Mouse (Mus musculus) MEL (cell line): ENCODE results near the gene Grtp1. TPM values are rescaled to one million over a fixed set of nuclear protein-coding genes. Genes with fewer than 3 reads are reported as not detected.
A peak's percentile ranks its signal among the peaks of the same experiment; 100 is the strongest.

Experiments used
- DNase-seq: peaks from one replicate; pipeline ENCODE4 v3.0.0; 2011; ENCODE audit warnings: low read depth, low spot score
- H3K27ac ChIP-seq: 2 replicates; pipeline ENCODE4 v1.5.1; 2012; ENCODE audit warnings: low read depth, mild to moderate bottlenecking, control low read depth, low read length, moderate library complexity; ENCODE audit not compliant: control insufficient read depth
- H3K27me3 ChIP-seq, 2 experiments: fragments of 150-350 bp in 1 of 2; sonication (generic) in 1 of 2; 2 replicates each; pipeline ENCODE4 v1.6.1; 2012; ENCODE audit warnings: low read length in 2 of 2, mild to moderate bottlenecking in 2 of 2, improper control_type of control experiment in 1 of 2, moderate library complexity in 1 of 2; ENCODE audit not compliant: insufficient read depth in 2 of 2, control insufficient read depth in 1 of 2
- H3K36me3 ChIP-seq, 2 experiments: 2 replicates each; pipeline ENCODE4 v1.6.1; 2012 to 2014; ENCODE audit warnings: low read length in 2 of 2, improper control_type of control experiment in 1 of 2, inconsistent platforms in 1 of 2, mild to moderate bottlenecking in 1 of 2; ENCODE audit not compliant: insufficient read depth in 2 of 2, control insufficient read depth in 1 of 2
- H3K4me1 ChIP-seq, 2 experiments: fragments of 150-350 bp in 1 of 2; sonication (generic) in 1 of 2; 2 replicates each; pipeline ENCODE4 v1.6.1; 2012; ENCODE audit warnings: low read length in 2 of 2, improper control_type of control experiment in 1 of 2, mild to moderate bottlenecking in 1 of 2; ENCODE audit not compliant: insufficient read depth in 2 of 2, control insufficient read depth in 1 of 2
- H3K4me3 ChIP-seq, 2 experiments: fragments of 150-350 bp in 1 of 2; sonication (generic) in 1 of 2; 2 replicates each; pipeline ENCODE4 v1.5.1; 2012; ENCODE audit warnings: low read depth in 2 of 2, low read length in 2 of 2, mild to moderate bottlenecking in 2 of 2, moderate library complexity in 2 of 2, control low read depth in 1 of 2, improper control_type of control experiment in 1 of 2; ENCODE audit not compliant: control insufficient read depth in 1 of 2, insufficient read depth in 1 of 2
- H3K79me2 ChIP-seq: 2 replicates; pipeline ENCODE4 v1.6.1; 2012; ENCODE audit warnings: mild to moderate bottlenecking, low read length, moderate library complexity; ENCODE audit not compliant: control insufficient read depth, poor library complexity, insufficient read depth
- H3K9ac ChIP-seq: 2 replicates; pipeline ENCODE4 v1.6.1; 2012; ENCODE audit warnings: low read depth, mild to moderate bottlenecking, control low read depth, low read length, moderate library complexity; ENCODE audit not compliant: control insufficient read depth, poor library complexity, severe bottlenecking
- H3K9me3 ChIP-seq: fragments of 150-350 bp; sonication (generic); replicated peaks from 2 replicates; pipeline ENCODE4 v1.6.1; 2012; ENCODE audit warnings: mild to moderate bottlenecking, low read length, improper control_type of control experiment, moderate library complexity; ENCODE audit not compliant: insufficient read depth
- CHD1 ChIP-seq: IDR thresholded peaks from 2 replicates; pipeline ENCODE4 v1.6.1; 2012; ENCODE audit warnings: low read depth, mild to moderate bottlenecking, inconsistent platforms, low read length, improper control_type of control experiment
- CTCF ChIP-seq, 3 experiments: IDR thresholded peaks in 2 of 3; conservative IDR thresholded peaks in 1 of 3; 2 replicates each; pipeline ENCODE4 v1.5.1; 2011 to 2012; ENCODE audit warnings: low read length in 3 of 3, low read depth in 2 of 3, mild to moderate bottlenecking in 2 of 3, improper control_type of control experiment in 1 of 3, inconsistent platforms in 1 of 3, mixed read lengths in 1 of 3, moderate library complexity in 1 of 3; ENCODE audit not compliant: control insufficient read depth in 1 of 3, insufficient read depth in 1 of 3, poor library complexity in 1 of 3, severe bottlenecking in 1 of 3
- E2F4 ChIP-seq: IDR thresholded peaks from 2 replicates; pipeline ENCODE4 v1.6.1; 2011; ENCODE audit warnings: low read depth, low read length, improper control_type of control experiment, borderline replicate concordance
- GATA1 ChIP-seq: IDR thresholded peaks from 2 replicates; pipeline ENCODE4 v1.6.1; 2011; ENCODE audit warnings: low read depth, low read length, improper control_type of control experiment
- JUND ChIP-seq: IDR thresholded peaks from 2 replicates; pipeline ENCODE4 v1.6.1; 2011; ENCODE audit warnings: low read depth, mild to moderate bottlenecking, improper control_type of control experiment, low read length
- MXI1 ChIP-seq: IDR thresholded peaks from 2 replicates; pipeline ENCODE4 v1.6.1; 2011; ENCODE audit warnings: mild to moderate bottlenecking, low read depth, low read length, improper control_type of control experiment
- MYB ChIP-seq: IDR thresholded peaks from 2 replicates; pipeline ENCODE4 v1.6.1; 2011; ENCODE audit warnings: mild to moderate bottlenecking, low read depth, low read length, improper control_type of control experiment
- MYC ChIP-seq: IDR thresholded peaks from 2 replicates; pipeline ENCODE4 v1.6.1; 2011; ENCODE audit warnings: low read depth, mild to moderate bottlenecking, low read length, improper control_type of control experiment, moderate library complexity
- NRF1 ChIP-seq: IDR thresholded peaks from 2 replicates; pipeline ENCODE4 v1.6.1; 2014; ENCODE audit warnings: low read depth, mild to moderate bottlenecking, inconsistent platforms, low read length, improper control_type of control experiment, moderate library complexity; ENCODE audit not compliant: poor library complexity, insufficient read depth, severe bottlenecking
- POLR2AphosphoS2 ChIP-seq: IDR thresholded peaks from 2 replicates; pipeline ENCODE4 v1.6.1; 2011; ENCODE audit warnings: low read length, improper control_type of control experiment
- RAD21 ChIP-seq: IDR thresholded peaks from 2 replicates; pipeline ENCODE4 v1.6.1; 2011; ENCODE audit warnings: mild to moderate bottlenecking, low read depth, low read length, improper control_type of control experiment
- SIN3A ChIP-seq: IDR thresholded peaks from 2 replicates; pipeline ENCODE4 v1.6.1; 2012; ENCODE audit warnings: low read length, improper control_type of control experiment, inconsistent platforms
- TAL1 ChIP-seq: IDR thresholded peaks from 2 replicates; pipeline ENCODE4 v1.6.1; 2012; ENCODE audit warnings: mild to moderate bottlenecking, inconsistent platforms, low read length, moderate library complexity, mixed read lengths
- TBP ChIP-seq: IDR thresholded peaks from 2 replicates; pipeline ENCODE4 v1.8.0; 2011; ENCODE audit warnings: low read depth, low read length, improper control_type of control experiment
- ZKSCAN1 ChIP-seq: IDR thresholded peaks from 2 replicates; pipeline ENCODE4 v1.6.1; 2012; ENCODE audit warnings: low read depth, mild to moderate bottlenecking, inconsistent platforms, low read length, improper control_type of control experiment, moderate library complexity
- polyA plus RNA-seq, 2 experiments: library from polyadenylated mRNA; stranded (reverse) in 1 of 2; unstranded in 1 of 2; fragments of >175 nt in 1 of 2; fragments of >200 nt in 1 of 2; gene quantifications; 2 replicates each; pipeline versions ENCODE4 v1.2.1 to v1.2.4; 2012; ENCODE audit warnings: low replicate concordance in 2 of 2, low read depth in 1 of 2; ENCODE audit not compliant: insufficient read length in 2 of 2, insufficient read depth in 1 of 2, missing spikeins in 1 of 2
- total RNA-seq: library from RNA; depleted of rRNA; stranded (reverse); fragments of 300-350 nt; gene quantifications from 2 replicates; pipeline ENCODE4 v1.2.3, GENCODE M21; 2012

The Grtp1 gene
- total and polyA plus RNA-seq, 3 experiments, result 11.9 to 15.1 TPM; not detected in 1

DNA sequence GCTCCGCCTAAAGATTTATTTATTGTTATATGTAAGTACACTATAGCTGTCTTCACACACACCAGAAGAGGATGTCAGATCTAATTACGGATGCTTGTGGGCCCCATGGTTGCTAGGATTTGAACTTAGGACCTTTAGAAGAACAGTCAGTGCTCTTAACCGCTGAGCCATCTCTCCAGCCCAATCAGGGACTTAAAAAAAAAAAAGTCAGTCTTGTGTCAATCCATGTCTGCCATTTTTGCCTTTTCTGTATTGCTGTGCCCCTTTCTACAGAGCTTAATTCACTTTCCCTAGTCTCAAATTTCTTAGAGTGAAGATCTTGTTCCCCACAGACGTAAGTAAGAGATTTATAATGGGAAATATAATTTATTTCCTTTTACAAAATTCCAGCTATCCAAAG lies 18.0 kb upstream of the Grtp1 start:
- no peaks in the 10 kb centered on the region; a peak in 1 of 4 replicates for H3K27me3 ChIP-seq
- H3K36me3 ChIP-seq, result no peaks in the 10 kb centered on the region
- no peak overlapping the region for H3K9ac ChIP-seq
- H3K27ac ChIP-seq, result no peak overlapping the region
- no peak overlapping the region for H3K4me3 ChIP-seq
- no peak for TF ChIP-seq ZKSCAN1
- peak; percentile 96 for TF ChIP-seq TBP
- no peaks in the 10 kb centered on the region for H3K79me2 ChIP-seq
- DNase-seq, result peak; percentile 42
- no peaks in the 10 kb centered on the region for H3K9me3 ChIP-seq
- peaks cover 4 to 7% of the 10 kb centered on the region in 2 experiments; a peak in 3 of 4 replicates for H3K4me1 ChIP-seq

DNA sequence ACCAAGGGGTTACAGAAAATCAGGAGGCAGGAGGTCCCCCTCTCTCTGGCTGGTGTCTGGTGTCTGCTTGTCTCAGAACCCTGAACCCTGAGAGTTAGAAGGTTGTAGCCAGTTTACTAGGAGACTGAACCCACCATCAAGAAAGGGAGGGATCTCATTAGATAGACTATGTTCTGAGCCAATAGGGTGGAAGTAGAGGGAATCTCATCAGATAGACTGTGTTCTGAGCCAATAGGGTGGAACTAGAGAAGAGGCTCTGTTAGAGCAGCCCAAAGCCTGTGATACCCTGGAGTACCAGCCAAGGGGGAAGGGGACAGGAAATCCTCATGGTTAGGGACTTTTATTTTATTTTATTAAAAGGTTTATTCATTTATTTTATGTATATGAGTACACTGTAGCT lies 17.6 kb upstream of the Grtp1 start:
- TF ChIP-seq MXI1 (no peak), GATA1 (peak; percentile 88)
- no peaks in the 10 kb centered on the region for H3K36me3 ChIP-seq
- peaks cover 7 to 9% of the 10 kb centered on the region in 2 experiments; a peak in 3 of 4 replicates for H3K4me1 ChIP-seq
- H3K27ac ChIP-seq, result no peak overlapping the region
- H3K27me3 ChIP-seq, result no peaks in the 10 kb centered on the region; a peak in 1 of 4 replicates
- no peak overlapping the region for H3K9ac ChIP-seq
- DNase-seq, result peak; percentile 72
- no peaks in the 10 kb centered on the region for H3K9me3 ChIP-seq
- no peaks in the 10 kb centered on the region for H3K79me2 ChIP-seq
- H3K4me3 ChIP-seq, result no peak overlapping the region

DNA sequence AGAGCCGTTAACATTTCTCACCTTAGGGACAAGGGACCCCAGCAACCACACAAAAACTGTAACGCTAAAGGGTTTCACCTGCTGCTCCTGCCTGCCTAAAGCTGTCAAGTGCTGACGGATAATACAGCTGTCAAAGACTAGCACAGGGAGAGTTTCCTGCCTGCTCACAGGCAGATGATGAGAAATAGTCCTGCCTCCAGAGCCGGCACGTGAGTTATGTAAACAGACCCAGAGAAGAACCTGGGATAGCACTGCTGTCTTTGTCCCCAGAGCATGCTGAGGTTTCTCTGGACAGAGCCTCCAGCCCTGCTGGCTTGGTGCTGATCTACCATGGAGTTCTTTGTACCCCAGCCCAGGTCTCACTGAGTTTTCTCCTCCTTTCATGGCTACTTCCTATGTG lies 16.7 kb upstream of the Grtp1 start:
- Histone ChIP-seq H3K4me3 (no peak overlapping the region), H3K9ac (no peak overlapping the region), H3K36me3 (no peaks in the 10 kb centered on the region), H3K79me2 (no peaks in the 10 kb centered on the region), H3K27me3 (no peaks in the 10 kb centered on the region; a peak in 1 of 4 replicates), H3K9me3 (no peaks in the 10 kb centered on the region), H3K27ac (no peak overlapping the region), H3K4me1 (peaks cover 7 to 12% of the 10 kb centered on the region in 2 experiments; a peak in 3 of 4 replicates)
- TF ChIP-seq JUND (no peak), NRF1 (no peak), MYB (no peak), E2F4 (no peak), MXI1 (no peak), CTCF (IDR thresholded peaks at IDR 0.05 in 2 of 3, conservative IDR thresholded peaks at IDR 0.05 in 1 of 3; ENCODE audit: control insufficient read depth in 1 of 3, insufficient read depth in 1 of 3, low read depth in 2 of 3, low read length in 3 of 3, poor library complexity in 1 of 3, severe bottlenecking in 1 of 3) (no peak), CHD1 (no peak), RAD21 (no peak), MYC (no peak), TAL1 (no peak), POLR2AphosphoS2 (no peak), SIN3A (no peak)
- no peak for DNase-seq
